Mouse (Mus musculus) myocyte (in vitro differentiated cells): ENCODE measurements at regions not wholly inside any gene's neighbourhood (a gene's known extent, or its start where the extent isn't known, plus 50 kb on each side); places are given as distances from the start of the nearest gene placed in this dataset.

Source experiments
- H3K27me3 ChIP-seq: one replicate; pipeline ENCODE4 v1.6.1; 2011; ENCODE audit not compliant: control insufficient read depth, insufficient read depth, insufficient read length
- H3K36me3 ChIP-seq: one replicate; pipeline ENCODE4 v1.6.1; 2011; ENCODE audit not compliant: control insufficient read depth, insufficient read depth
- H3K4me2 ChIP-seq: one replicate; pipeline ENCODE4 v1.6.1; 2011; ENCODE audit warnings: low read depth, control low read depth
- H3K4me3 ChIP-seq: one replicate; pipeline ENCODE4 v1.5.1; 2011; ENCODE audit warnings: mild to moderate bottlenecking, control low read depth, moderate library complexity
- H3K79me2 ChIP-seq: one replicate; pipeline ENCODE4 v1.6.1; 2011; ENCODE audit not compliant: control insufficient read depth, insufficient read depth
- H3ac ChIP-seq: one replicate; pipeline ENCODE4 v1.6.1; 2011; ENCODE audit not compliant: control insufficient read depth, insufficient read length
- CEBPB ChIP-seq: IDR thresholded peaks from 2 replicates; pipeline ENCODE4 v1.6.1; 2011; ENCODE audit warnings: mild to moderate bottlenecking, moderate library complexity; ENCODE audit not compliant: poor library complexity, insufficient read depth, severe bottlenecking
- E2F4 ChIP-seq: IDR thresholded peaks from one replicate; pipeline ENCODE4 v1.6.1; 2011; ENCODE audit warnings: mild to moderate bottlenecking, control low read depth, moderate library complexity; ENCODE audit not compliant: insufficient read depth
- MAX ChIP-seq: IDR thresholded peaks from one replicate; pipeline ENCODE4 v1.6.1; 2011; ENCODE audit warnings: low read depth, mild to moderate bottlenecking, control low read depth
- MYOD1 ChIP-seq, 3 experiments: IDR thresholded peaks; one replicate each; pipeline ENCODE4 v1.6.1; 2011; ENCODE audit warnings: control low read depth in 2 of 3, low read depth in 2 of 3, mild to moderate bottlenecking in 2 of 3, moderate library complexity in 1 of 3; ENCODE audit not compliant: insufficient read length in 2 of 3, control insufficient read depth in 1 of 3
- MYOG ChIP-seq, 3 experiments: IDR thresholded peaks; one replicate each; pipeline ENCODE4 v1.6.1; 2011; ENCODE audit warnings: control low read depth in 2 of 3, low read depth in 2 of 3, mild to moderate bottlenecking in 2 of 3; ENCODE audit not compliant: insufficient read length in 2 of 3, control insufficient read depth in 1 of 3, insufficient read depth in 1 of 3
- POLR2A ChIP-seq: IDR thresholded peaks from one replicate; pipeline ENCODE4 v1.6.1; 2011; ENCODE audit warnings: low read depth, mild to moderate bottlenecking, control low read depth, moderate library complexity; ENCODE audit not compliant: insufficient read length
- POLR2AphosphoS2 ChIP-seq: IDR thresholded peaks from one replicate; pipeline ENCODE4 v1.6.1; 2011; ENCODE audit warnings: low read depth, control low read depth; ENCODE audit not compliant: insufficient read length
- REST ChIP-seq: IDR thresholded peaks from one replicate; pipeline ENCODE4 v1.6.1; 2011; ENCODE audit warnings: mild to moderate bottlenecking, control low read depth, moderate library complexity; ENCODE audit not compliant: insufficient read depth, insufficient read length
- SRF ChIP-seq: IDR thresholded peaks from one replicate; pipeline ENCODE4 v1.6.1; 2011; ENCODE audit warnings: low read depth; ENCODE audit not compliant: control insufficient read depth, insufficient read length
- TCF12 ChIP-seq: IDR thresholded peaks from one replicate; pipeline ENCODE4 v1.6.1; 2011; ENCODE audit warnings: mild to moderate bottlenecking, control low read depth; ENCODE audit not compliant: poor library complexity, insufficient read depth, severe bottlenecking
- TCF3 ChIP-seq: IDR thresholded peaks from one replicate; pipeline ENCODE4 v1.6.1; 2011; ENCODE audit warnings: low read depth, control low read depth; ENCODE audit not compliant: insufficient read length
- USF1 ChIP-seq: IDR thresholded peaks from one replicate; pipeline ENCODE4 v1.6.1; 2011; ENCODE audit warnings: low read depth, mild to moderate bottlenecking, control low read depth, moderate library complexity

GRCm38 (mm10) chr4:64296941-64297340, 250.1 kb upstream of the Tnc start:
- Histone ChIP-seq H3K4me2 (no peak overlapping the region), H3K36me3 (no peaks in the 10 kb centered on the region), H3K27me3 (no peaks in the 10 kb centered on the region), H3K79me2 (no peaks in the 10 kb centered on the region), H3ac (no peak overlapping the region), H3K4me3 (no peak overlapping the region)
- no peak for TF ChIP-seq MYOD1 (IDR thresholded peaks at IDR 0.05; ENCODE audit: control insufficient read depth in 1 of 3, insufficient read length in 2 of 3, low read depth in 2 of 3)
- no peak for TF ChIP-seq POLR2AphosphoS2
- TF ChIP-seq CEBPB, result no peak
- TF ChIP-seq REST, result no peak
- TF ChIP-seq USF1, result no peak
- no peak for TF ChIP-seq SRF
- TF ChIP-seq MYOG (IDR thresholded peaks at IDR 0.05; ENCODE audit: control insufficient read depth in 1 of 3, insufficient read depth in 1 of 3, insufficient read length in 2 of 3, low read depth in 2 of 3), result no peak
- TF ChIP-seq E2F4, result no peak

GRCm38 (mm10) chr4:64282471-64282870, 235.7 kb upstream of the Tnc start:
- H3K36me3 ChIP-seq, result no peaks in the 10 kb centered on the region
- H3K4me3 ChIP-seq, result no peak overlapping the region
- H3ac ChIP-seq, result no peak overlapping the region
- no peak overlapping the region for H3K4me2 ChIP-seq
- H3K79me2 ChIP-seq, result no peaks in the 10 kb centered on the region
- TF ChIP-seq TCF3 (no peak), SRF (no peak), TCF12 (no peak), MYOG (IDR thresholded peaks at IDR 0.05; ENCODE audit: control insufficient read depth in 1 of 3, insufficient read depth in 1 of 3, insufficient read length in 2 of 3, low read depth in 2 of 3) (no peak), POLR2AphosphoS2 (no peak), MYOD1 (IDR thresholded peaks at IDR 0.05; ENCODE audit: control insufficient read depth in 1 of 3, insufficient read length in 2 of 3, low read depth in 2 of 3) (no peak), POLR2A (no peak), REST (no peak), USF1 (no peak), CEBPB (no peak), E2F4 (no peak), MAX (no peak)
- no peaks in the 10 kb centered on the region for H3K27me3 ChIP-seq

- TF ChIP-seq POLR2A (no peak), MYOD1 (IDR thresholded peaks at IDR 0.05; ENCODE audit: control insufficient read depth in 1 of 3, insufficient read length in 2 of 3, low read depth in 2 of 3) (no peak), CEBPB (no peak), TCF12 (no peak), MAX (no peak), REST (no peak), USF1 (no peak), E2F4 (no peak), MYOG (IDR thresholded peaks at IDR 0.05; ENCODE audit: control insufficient read depth in 1 of 3, insufficient read depth in 1 of 3, insufficient read length in 2 of 3, low read depth in 2 of 3) (no peak), TCF3 (no peak), SRF (no peak), POLR2AphosphoS2 (no peak)
- Histone ChIP-seq H3K36me3 (no peaks in the 10 kb centered on the region), H3ac (no peak overlapping the region), H3K4me2 (no peak overlapping the region), H3K79me2 (no peaks in the 10 kb centered on the region), H3K27me3 (no peaks in the 10 kb centered on the region), H3K4me3 (no peak overlapping the region)
These were observed 230.2 kb upstream of the Tnc start for GRCm38 (mm10) chr4:64276980-64277379.

- no peak overlapping the region for H3ac ChIP-seq
- TF ChIP-seq MAX (no peak), REST (no peak), USF1 (no peak), POLR2A (no peak), E2F4 (no peak), MYOD1 (IDR thresholded peaks at IDR 0.05; ENCODE audit: control insufficient read depth in 1 of 3, insufficient read length in 2 of 3, low read depth in 2 of 3) (no peak)
- H3K79me2 ChIP-seq, result no peaks in the 10 kb centered on the region
- no peak overlapping the region for H3K4me2 ChIP-seq
- H3K4me3 ChIP-seq, result no peak overlapping the region
- no peaks in the 10 kb centered on the region for H3K36me3 ChIP-seq
- H3K27me3 ChIP-seq, result no peaks in the 10 kb centered on the region
These were observed 227.6 kb upstream of the Tnc start for GRCm38 (mm10) chr4:64274291-64274960.

GRCm38 (mm10) chr4:64269846-64270245, 223.0 kb upstream of the Tnc start:
- no peaks in the 10 kb centered on the region for H3K27me3 ChIP-seq
- no peaks in the 10 kb centered on the region for H3K79me2 ChIP-seq
- TF ChIP-seq REST (no peak), TCF3 (no peak), CEBPB (no peak), SRF (no peak), MYOG (IDR thresholded peaks at IDR 0.05; ENCODE audit: control insufficient read depth in 1 of 3, insufficient read depth in 1 of 3, insufficient read length in 2 of 3, low read depth in 2 of 3) (no peak), MYOD1 (IDR thresholded peaks at IDR 0.05; ENCODE audit: control insufficient read depth in 1 of 3, insufficient read length in 2 of 3, low read depth in 2 of 3) (no peak)
- no peak overlapping the region for H3K4me2 ChIP-seq
- H3ac ChIP-seq, result no peak overlapping the region
- no peaks in the 10 kb centered on the region for H3K36me3 ChIP-seq
- no peak overlapping the region for H3K4me3 ChIP-seq
